Mouse (Mus musculus) E14TG2a.4 (cell line): ENCODE data around the gene Sycp2.
A peak's percentile ranks its signal among the peaks of the same experiment; 100 is the strongest.

Experiments used
- H3K27me3 ChIP-seq: 2 replicates; pipeline ENCODE4 v1.6.1; 2014; ENCODE audit warnings: low read length, control low read depth; ENCODE audit not compliant: insufficient read depth
- H3K36me3 ChIP-seq: 2 replicates; pipeline ENCODE4 v1.6.1; 2014; ENCODE audit warnings: low read length, control low read depth; ENCODE audit not compliant: insufficient read depth
- H3K4me1 ChIP-seq: replicated peaks from 2 replicates; pipeline ENCODE4 v1.6.1; 2014; ENCODE audit warnings: low read depth, low read length, control low read depth
- H3K4me3 ChIP-seq: replicated peaks from 2 replicates; pipeline ENCODE4 v1.5.1; 2014; ENCODE audit warnings: mild to moderate bottlenecking, low read length
- H3K9me3 ChIP-seq: 2 replicates; pipeline ENCODE4 v1.6.1; 2014; ENCODE audit warnings: low read length, control low read depth
- CTCF ChIP-seq: conservative IDR thresholded peaks from 2 replicates; pipeline ENCODE4 v1.5.1; 2014; ENCODE audit warnings: low read length
- NANOG ChIP-seq: IDR thresholded peaks from 2 replicates; pipeline ENCODE4 v1.6.1; 2014; ENCODE audit warnings: borderline replicate concordance, low read length, mixed read lengths
- POU5F1 ChIP-seq: IDR thresholded peaks from 2 replicates; pipeline ENCODE4 v1.6.1; 2014; ENCODE audit warnings: low read length, borderline replicate concordance

Gene Sycp2

GRCm38 (mm10) chr2:178430231-178430630 lies 22.7 kb upstream of the Sycp2 start, which contains the start of gene Cdh26:
Gene Cdh26, plus strand, starts transcription at chr2:178430531.
- H3K4me1 ChIP-seq, result peaks cover 4% of the 10 kb centered on the region; the same call in 1 of the 2 replicates
- H3K4me3 ChIP-seq, result no peak within 1 kb of the TSS

GRCm38 (mm10) chr2:178429426-178429825 lies 21.9 kb upstream of the Sycp2 start:
- Histone ChIP-seq H3K36me3 (no peaks in the 10 kb centered on the region), H3K9me3 (no peaks in the 10 kb centered on the region), H3K27me3 (peaks cover 6% of the 10 kb centered on the region; the same call in 1 of the 2 replicates), H3K4me3 (no peak overlapping the region), H3K4me1 (peaks cover 4% of the 10 kb centered on the region; the same call in 1 of the 2 replicates)
- TF ChIP-seq NANOG, result no peak
- TF ChIP-seq CTCF, result no peak
- TF ChIP-seq POU5F1, result no peak

More at GRCm38 (mm10) chr2:178430231-178430630, 22.7 kb upstream of the Sycp2 start, which contains the start of gene Cdh26:
- Histone ChIP-seq H3K27me3 (peaks cover 10% of the 10 kb centered on the region; the same call in 1 of the 2 replicates), H3K9me3 (no peaks in the 10 kb centered on the region), H3K36me3 (no peaks in the 10 kb centered on the region)
- no peak for TF ChIP-seq CTCF
- TF ChIP-seq NANOG, result no peak
- no peak for TF ChIP-seq POU5F1

- Histone ChIP-seq H3K9me3 (no peaks in the 10 kb centered on the region), H3K4me3 (no peak overlapping the region), H3K36me3 (no peaks in the 10 kb centered on the region), H3K27me3 (peaks cover 6% of the 10 kb centered on the region; the same call in 1 of the 2 replicates), H3K4me1 (peaks cover 4% of the 10 kb centered on the region; the same call in 1 of the 2 replicates)
- no peak for TF ChIP-seq CTCF
- TF ChIP-seq NANOG, result no peak
- no peak for TF ChIP-seq POU5F1
Observed at GRCm38 (mm10) chr2:178428676-178429075, 21.2 kb upstream of the Sycp2 start.

GRCm38 (mm10) chr2:178428183-178428582 lies 20.7 kb upstream of the Sycp2 start:
- Histone ChIP-seq H3K36me3 (no peaks in the 10 kb centered on the region), H3K27me3 (peaks cover 6% of the 10 kb centered on the region; the same call in 1 of the 2 replicates), H3K9me3 (no peaks in the 10 kb centered on the region), H3K4me1 (peaks cover 4% of the 10 kb centered on the region; the same call in 1 of the 2 replicates), H3K4me3 (no peak overlapping the region)
- TF ChIP-seq CTCF (no peak), POU5F1 (no peak)

GRCm38 (mm10) chr2:178427181-178427580 lies 19.7 kb upstream of the Sycp2 start:
- Histone ChIP-seq H3K36me3 (no peaks in the 10 kb centered on the region), H3K27me3 (peaks cover 6% of the 10 kb centered on the region; the same call in 1 of the 2 replicates), H3K4me3 (no peak overlapping the region), H3K4me1 (peaks cover 4% of the 10 kb centered on the region; the same call in 1 of the 2 replicates), H3K9me3 (no peaks in the 10 kb centered on the region)
- no peak for TF ChIP-seq CTCF
- TF ChIP-seq POU5F1, result no peak
- no peak for TF ChIP-seq NANOG

- Histone ChIP-seq H3K27me3 (peaks cover 6% of the 10 kb centered on the region; the same call in 1 of the 2 replicates), H3K4me1 (no peaks in the 10 kb centered on the region), H3K4me3 (no peak overlapping the region), H3K9me3 (no peaks in the 10 kb centered on the region), H3K36me3 (no peaks in the 10 kb centered on the region)
- TF ChIP-seq NANOG (no peak), POU5F1 (no peak), CTCF (peak; percentile 32; the same call in 1 of the 2 replicates)
Observed at GRCm38 (mm10) chr2:178426229-178426628, 18.7 kb upstream of the Sycp2 start.

- no peaks in the 10 kb centered on the region for H3K4me1 ChIP-seq
- H3K4me3 ChIP-seq, result no peak overlapping the region
- peaks cover 14% of the 10 kb centered on the region for H3K27me3 ChIP-seq
- TF ChIP-seq POU5F1 (no peak), NANOG (no peak), CTCF (no peak)
- no peaks in the 10 kb centered on the region for H3K36me3 ChIP-seq
- H3K9me3 ChIP-seq, result no peaks in the 10 kb centered on the region
Observed at GRCm38 (mm10) chr2:178423223-178423622, 15.7 kb upstream of the Sycp2 start.

- H3K4me3 ChIP-seq, result no peak overlapping the region
- no peaks in the 10 kb centered on the region for H3K36me3 ChIP-seq
- TF ChIP-seq CTCF (no peak), NANOG (no peak), POU5F1 (no peak)
Observed at GRCm38 (mm10) chr2:178422186-178422585, 14.7 kb upstream of the Sycp2 start.

GRCm38 (mm10) chr2:178421603-178422002 lies 14.1 kb upstream of the Sycp2 start:
- peaks cover 4% of the 10 kb centered on the region for H3K4me1 ChIP-seq
- peaks cover 8% of the 10 kb centered on the region for H3K27me3 ChIP-seq
- no peak overlapping the region for H3K4me3 ChIP-seq
- H3K36me3 ChIP-seq, result no peaks in the 10 kb centered on the region
- no peaks in the 10 kb centered on the region for H3K9me3 ChIP-seq
- TF ChIP-seq CTCF (no peak), POU5F1 (no peak), NANOG (no peak)

More at GRCm38 (mm10) chr2:178422186-178422585, 14.7 kb upstream of the Sycp2 start:
- Histone ChIP-seq H3K9me3 (no peaks in the 10 kb centered on the region), H3K27me3 (peaks cover 8% of the 10 kb centered on the region), H3K4me1 (peaks cover under 1% of the 10 kb centered on the region)
